Mouse (Mus musculus) thymus, postnatal 25 days (tissue): ENCODE measurements around the gene Adgre4.

Source experiments
- DNase-seq: peaks from one replicate; pipeline ENCODE4 v3.0.0; 2022

The Adgre4 gene

DNA sequence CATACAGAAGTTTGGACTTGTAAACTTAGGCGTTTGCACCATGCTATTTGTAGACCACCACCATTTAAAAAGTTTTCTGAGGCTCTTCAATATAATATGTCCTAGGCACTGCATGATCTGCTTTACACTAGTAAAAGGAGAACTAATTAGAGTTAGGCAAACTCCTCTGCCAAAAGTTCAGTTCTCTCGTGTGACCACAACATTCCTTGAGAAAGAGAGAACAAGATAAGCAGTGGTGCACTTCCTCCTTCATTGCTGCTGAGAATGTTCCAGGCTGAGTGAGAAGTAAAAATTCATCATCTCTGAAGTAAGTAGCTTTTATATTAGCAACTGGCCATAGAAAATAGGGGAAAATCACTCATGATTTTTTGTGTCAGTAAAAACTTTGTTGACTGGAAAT is at the start of gene Adgre4:
Adgre4 (plus strand) TSS at position 199 of the 400 bp plus-strand sequence.
- DNase-seq: no peak

DNA sequence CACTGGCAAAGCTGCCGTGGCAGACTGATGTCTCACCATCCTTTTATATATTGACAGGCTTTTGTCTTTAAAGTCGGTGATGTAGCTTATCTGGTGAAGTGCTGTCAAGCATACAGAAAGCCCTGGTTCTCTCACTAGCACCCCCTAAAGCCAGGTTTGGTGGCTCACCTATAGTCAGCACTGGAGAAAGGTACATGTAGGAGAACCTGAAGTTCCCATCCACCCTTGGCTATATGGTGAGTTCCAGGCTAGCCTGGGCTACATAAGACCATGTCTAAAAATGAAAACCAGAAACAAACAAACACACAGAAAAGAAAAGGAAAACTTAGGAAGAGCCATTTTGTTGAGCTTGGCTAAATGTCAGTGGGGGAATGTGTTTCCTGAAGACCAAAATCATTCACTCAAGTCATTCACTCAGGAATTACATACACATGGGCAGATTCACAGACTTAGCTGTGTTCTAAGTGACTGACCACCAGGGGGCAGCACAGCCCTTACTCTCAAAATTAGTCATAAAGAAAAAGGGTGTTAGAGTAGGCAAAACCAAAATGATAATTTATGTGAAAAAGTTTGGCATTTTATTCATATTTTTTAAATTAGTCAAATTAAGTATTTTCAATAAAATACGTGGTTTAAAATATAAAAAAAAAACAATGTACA is 47.5 kb upstream of the Adgre4 start:
- peak; percentile 76 for DNase-seq

DNA sequence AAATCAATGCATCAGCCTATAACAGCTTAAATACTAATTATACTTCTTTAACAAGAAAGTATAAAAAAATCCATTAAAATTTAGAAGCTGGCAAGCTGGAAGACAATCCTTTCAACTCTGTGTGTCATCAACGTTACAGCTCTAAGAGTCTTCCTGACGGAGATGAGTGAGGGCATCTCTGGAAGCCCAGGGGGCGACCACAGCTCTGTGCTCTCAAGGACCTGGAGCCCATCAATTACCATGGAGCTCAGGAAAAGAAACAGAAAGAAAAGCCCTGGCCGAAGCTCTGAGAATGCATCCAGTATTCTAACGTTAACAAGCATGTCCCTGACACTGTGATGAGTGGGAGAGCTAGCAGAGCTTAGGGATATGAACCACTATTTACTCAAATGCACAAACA is 46.9 kb upstream of the Adgre4 start:
- no peak for DNase-seq

DNA sequence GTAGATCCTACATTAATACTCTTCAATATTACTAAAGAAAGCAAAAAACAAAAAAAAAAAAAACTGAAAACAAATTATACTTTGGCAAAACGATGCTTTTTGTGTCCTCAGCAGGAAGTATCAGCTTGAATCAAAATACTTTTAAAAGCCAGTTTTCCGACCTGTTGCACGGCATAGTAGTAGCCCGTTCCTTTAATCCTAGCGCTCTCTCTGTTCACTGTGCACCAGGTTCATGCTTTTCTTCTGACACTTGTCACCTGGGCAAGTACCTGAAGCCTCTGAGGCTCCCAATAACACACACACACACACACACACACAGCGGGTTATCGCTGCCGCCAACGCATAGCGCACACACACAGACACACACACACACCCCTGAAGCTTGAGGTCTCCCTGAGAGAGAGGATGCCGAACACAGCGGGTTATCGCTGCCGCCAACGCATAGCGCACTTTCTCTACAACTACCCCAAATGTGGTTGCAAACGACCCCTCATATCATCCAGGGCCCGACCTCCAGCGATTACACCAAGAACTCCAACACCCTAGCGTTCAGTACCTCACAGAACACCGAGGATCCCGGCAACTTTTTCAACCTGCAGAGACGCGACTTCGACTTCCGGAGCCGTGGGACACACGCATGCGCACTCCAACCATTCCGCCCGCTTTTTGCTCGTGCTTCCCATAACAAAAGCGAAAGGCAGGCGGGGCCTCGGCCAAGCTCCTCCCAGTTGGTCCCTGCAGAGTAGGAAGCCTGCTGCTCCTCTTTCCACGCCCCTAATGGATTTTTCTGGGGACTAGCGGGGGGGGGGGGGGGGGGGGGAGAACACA is 37.6 kb upstream of the Adgre4 start, which contains the start of gene Pot1b:
Pot1b (minus strand) TSS at position 645 of the 828 bp plus-strand sequence.
- peak; percentile 96 for DNase-seq

DNA sequence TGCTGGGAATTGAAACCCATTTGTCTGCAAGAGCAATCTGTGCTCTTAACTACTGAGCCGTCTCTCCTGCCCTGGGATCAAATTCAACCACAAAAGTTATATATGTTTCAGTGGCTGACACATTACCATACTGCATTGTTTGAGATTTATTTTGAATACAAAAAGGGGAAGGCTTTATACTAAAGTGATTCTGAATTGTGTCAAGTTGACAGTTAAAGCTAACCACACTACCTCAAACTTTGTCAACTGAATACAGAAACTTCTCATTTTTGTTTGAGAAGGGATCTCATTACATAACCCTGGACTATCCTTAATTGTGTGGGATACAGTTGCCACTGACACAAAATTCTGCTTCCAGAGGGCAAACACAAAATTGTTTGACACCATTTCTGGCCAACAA is 28.5 kb upstream of the Adgre4 start:
- no peak for DNase-seq

DNA sequence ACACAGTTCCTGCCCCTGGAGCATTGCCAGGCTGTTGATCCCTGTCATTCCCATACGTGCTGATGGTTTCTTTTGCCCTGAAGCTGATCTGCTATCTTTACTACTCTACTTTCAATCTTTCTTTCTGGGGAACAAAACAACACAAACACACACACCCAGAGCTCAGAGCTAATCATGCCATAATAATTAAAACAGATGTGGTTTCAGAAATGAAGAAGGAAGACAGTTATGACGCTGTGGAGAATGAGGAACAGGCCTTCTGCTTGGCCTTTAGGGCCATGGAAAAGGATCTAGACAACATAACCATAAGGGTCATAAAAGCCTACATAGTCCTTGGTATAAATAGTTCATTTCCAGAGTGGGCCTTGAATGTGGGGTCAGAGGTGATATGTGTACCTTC is 27.5 kb upstream of the Adgre4 start:
- DNase-seq: no peak

DNA sequence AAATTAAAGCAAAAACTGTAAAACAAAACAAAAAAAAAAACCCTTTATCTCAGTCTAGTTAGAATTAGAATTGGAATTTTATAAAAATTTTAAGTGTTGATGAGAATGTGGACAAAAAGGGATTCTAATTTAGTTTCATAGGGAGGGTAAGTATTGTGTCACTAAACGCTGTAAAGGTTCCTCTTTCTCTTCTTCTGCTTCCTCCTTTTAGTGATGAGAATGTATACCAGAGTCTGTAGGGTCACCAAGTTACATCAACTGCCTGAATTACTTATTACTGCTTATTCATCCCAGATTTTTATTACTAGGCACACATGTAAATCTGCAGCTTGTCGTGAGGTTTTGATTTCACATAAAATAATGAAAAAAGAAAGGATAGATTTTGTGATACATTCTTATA is 23.6 kb upstream of the Adgre4 start:
- DNase-seq: no peak

DNA sequence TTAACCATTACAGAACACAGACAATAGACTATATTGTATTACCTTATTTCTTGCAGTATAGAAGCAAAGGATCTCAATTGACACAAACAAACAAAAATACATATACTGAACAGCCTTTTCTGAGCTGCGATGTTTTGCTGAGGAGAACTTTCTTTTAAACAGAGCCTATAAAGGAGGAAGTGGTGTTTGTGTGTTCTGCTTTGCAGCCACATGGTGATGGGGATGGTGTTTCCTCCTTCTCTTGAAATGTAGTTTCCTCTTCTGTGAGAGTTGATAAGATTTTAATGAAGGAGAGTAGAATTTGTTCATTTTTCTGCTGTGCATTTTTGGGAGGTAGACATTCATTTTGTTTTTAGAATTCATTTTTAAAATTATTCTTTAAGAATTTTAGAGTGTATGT is 13.1 kb upstream of the Adgre4 start:
- DNase-seq: no peak

DNA sequence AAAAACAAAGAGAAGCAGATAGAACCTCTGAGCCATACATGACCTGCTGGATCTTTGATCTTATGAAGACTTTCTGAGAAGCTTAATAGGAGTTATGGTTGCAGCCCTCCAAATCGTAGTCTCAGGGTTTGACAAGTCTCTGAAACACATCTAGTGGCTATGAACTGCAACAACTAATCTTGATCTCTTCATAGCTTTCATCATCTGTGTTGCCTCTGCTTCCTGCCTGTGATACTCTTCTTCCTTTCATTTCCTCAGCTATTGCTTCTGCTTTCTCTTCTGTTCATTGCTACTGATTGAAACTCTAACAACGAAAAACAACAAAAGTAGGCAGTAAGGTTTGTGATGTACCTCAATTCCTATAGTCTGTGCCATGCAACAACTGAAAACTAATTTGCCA is 1.4 kb downstream of the Adgre4 start:
- no peak for DNase-seq

DNA sequence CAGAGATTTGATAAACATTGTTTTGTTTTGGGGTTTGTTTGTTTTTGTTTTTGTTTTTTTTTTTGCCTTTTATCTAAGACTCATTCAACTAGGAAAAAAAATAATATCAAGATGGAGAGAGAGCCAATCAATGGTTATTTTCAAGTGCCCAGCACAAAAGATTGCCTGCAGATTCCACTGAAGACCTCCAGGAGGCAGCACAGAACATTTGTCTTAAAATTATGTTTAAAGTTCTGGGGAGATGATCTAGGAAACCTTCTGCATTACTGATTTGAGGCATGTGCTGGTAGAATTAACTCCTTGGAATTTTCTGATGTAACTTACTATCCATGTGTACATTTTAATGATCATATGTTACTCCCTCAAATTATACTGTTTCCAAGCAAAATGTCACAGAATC is 63.9 kb downstream of the Adgre4 start:
- no peak for DNase-seq

DNA sequence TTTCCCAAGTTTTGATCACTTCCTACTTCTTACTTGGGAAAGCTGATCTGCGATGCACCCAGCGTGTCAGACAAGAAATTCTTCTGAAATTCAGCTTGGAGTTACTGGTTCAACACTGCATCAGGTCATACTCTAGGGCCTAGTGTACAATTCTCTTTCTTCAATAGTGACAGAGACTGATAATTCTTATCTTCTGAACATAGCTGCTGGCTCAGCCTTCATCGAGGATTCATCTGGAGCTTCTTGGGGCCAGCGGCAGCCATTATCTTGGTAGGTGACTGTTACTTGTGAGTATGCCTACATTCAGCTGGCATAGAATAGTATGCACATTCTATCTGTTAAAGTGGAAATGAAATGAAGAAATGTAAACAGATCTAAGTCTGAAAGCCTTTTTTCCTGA is 67.1 kb downstream of the Adgre4 start:
- no peak for DNase-seq

DNA sequence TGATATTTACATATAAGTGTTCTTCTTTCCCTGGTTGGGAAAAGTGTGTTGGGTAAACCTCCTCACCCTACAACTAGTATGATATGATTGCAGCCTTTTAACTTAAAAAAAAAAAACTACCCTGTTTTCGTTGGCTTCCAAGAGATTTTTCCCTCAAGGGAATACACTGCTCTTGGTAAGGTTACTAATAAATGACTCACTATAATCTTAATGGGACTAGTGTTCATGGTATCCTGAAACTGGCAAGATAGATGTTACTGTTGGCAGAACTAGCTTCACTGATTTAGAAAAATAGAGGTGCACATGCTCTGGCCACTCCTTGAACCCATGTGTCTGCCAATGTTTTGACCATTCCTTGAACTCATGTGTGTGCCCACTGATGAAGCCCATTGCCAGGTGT is 71.8 kb downstream of the Adgre4 start:
- DNase-seq: no peak

DNA sequence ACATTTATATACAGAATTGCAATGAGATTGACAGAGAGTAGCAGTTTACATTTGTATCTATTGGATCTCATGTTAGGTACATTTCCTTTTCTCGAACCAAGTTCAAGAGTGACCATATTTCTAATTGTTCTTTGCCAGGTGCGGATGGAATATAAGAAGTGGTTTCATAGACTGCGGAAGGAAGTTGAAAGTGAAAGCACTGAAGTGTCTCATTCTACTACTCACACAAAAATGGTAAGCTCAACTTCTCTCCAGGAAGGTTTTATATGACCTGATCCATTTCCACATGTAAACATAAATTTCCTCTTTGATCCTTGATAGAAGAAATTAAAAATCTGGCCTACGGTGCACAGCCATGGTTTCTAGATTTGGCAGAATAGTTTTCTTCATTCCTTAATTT is 93.3 kb downstream of the Adgre4 start:
- DNase-seq: no peak

DNA sequence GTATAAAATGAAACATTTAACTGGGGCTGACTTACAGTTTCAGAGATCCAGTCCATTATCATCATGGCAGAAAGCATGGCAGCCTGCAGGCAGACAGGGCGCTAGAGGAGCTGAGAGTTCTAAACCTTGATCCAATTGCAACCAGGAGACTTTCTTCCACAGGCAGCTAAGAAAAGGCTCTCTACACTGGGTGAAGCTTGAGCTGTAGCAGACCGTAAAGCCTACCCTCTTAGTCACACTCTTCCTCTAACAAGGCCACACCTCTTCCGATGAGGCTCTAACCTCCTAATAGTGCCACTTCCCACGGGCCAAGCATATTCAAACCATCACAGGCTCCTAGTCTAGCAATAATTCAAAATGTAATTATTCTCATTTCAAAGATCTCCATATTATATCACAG is 127.4 kb downstream of the Adgre4 start:
- no peak for DNase-seq

DNA sequence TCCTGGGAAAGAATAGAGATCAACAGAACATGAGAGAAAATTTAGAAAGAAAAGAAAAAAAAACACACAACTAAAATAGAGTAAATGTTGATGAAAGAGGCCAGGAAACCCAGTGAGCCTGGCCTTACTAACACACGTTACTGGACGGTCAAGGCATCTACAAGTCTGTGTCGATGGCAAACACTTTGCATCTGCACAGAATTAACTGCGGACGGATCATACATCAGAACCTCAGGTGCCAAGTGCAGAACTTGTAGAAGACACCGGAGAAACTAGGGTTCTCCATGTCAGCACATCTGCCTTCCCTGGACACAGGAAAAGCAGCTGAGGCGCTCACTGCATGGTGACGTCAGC is 128.5 kb downstream of the Adgre4 start:
- DNase-seq: peak; percentile 19

DNA sequence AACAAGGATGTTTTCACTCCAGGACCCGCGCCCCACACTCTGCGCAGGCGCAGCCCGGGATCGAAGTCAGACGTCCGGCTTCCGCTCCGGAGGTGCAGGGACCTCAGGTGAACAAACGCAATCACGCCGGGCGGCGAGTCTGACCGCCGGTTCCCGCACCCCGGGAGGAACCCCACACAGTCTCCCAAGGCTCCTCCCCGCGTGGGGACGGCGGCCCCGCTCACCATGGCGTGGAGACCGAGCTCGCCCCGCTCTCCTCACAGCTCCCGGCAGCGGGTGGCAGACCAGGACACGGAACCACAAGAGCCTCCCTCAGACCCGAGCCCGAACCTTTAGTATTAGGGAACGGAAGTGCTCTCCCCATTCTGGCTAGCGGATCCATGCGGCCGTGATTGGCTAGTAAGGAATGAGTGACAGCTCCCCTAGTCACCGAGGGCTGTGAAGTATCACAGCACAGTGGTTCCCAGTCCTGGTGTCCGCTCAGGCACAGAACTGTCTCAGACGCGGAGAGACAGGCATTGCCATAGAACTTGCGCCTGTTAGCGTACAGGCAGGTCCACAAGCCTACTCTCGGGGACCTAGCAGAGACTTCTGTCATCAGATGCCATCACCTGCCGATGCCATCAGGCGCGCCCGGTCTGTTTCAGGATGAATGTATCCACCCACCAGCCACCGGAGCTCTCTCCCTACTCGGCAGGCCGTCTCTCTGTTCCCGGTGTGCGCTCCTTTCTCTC is 129.0 kb downstream of the Adgre4 start, which contains the start of gene Zfp119a:
Zfp119a (minus strand) TSS at position 295 of the 734 bp plus-strand sequence.
- DNase-seq: peak; percentile 68

DNA sequence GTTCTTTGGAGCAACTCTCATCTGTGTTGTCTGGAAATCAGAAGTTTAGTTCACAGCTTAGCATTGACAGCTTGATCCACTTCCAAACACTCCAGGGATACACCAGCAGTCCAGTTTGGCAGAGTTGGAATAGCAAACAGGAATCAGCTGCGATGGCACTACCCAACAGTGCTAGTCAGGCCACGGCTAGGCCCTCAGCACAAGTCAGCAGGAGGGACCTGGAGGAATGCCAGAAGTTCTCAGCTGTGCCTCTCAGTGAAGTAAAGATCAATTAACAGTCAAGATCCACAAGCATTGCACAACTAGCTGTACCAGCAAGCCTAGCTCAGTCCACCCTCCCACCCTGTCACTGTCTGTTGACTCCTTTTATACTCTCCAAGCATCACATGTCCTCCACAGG is 133.8 kb downstream of the Adgre4 start:
- no peak for DNase-seq

DNA sequence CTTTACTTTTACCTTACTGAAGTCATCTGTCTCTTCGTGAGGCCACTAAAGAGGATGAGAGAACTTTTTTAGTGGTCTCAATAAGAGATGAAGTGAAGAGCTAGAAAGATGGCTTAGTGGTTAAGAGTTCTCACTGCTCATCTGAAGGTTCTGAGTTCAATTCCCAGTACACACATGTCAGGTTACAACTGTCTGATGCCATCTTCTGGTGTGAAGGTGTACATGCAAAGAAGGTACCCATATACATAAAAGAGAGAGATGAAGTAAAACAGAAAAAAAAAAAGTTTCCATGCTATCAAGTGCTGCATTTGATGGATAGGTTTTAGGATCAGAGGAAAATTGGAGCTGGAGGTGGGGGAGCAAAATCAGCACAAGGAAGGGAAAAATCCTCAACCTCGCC is 135.1 kb downstream of the Adgre4 start:
- no peak for DNase-seq

DNA sequence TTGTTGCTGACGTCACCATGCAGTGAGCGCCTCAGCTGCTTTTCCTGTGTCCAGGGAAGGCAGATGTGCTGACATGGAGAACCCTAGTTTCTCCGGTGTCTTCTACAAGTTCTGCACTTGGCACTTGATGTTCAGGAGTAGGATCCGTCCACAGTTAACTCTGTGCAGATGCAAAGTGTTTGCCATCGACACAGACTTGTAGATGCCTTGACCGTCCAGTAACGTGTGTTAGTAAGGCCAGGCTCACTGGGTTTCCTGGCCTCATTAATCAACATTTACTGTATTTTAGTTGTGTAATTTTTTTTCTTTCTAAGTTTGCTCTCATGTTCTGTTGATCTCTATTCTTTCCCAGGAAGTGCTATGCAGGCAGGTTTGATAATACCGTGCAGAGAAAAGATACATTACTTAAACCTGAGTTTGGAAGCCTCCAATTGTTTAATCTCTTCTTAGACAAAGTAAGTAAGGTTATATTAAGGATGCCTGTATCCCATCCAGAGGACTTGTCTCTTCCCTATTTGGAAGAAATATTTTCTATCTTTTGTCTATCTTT is 142.7 kb downstream of the Adgre4 start:
- peak; percentile 33 for DNase-seq

DNA sequence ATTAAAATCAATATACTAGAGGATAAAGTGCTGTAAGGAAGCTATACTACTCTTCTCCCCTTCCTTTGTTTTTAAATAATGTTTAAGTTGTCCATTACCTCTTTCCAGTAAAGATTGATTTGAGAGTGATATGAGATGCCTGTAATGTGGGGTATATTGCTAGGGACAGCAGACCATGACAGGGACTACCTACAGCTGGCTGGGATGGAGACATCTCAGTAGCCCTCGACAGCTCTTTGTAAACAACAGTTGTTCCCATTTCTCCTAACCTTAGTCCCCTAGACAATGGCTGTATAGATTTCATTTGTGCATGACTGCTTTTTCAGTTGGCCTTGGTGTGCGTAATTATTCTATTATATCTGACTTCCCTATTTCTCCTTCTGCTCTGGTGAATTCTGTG is 153.3 kb downstream of the Adgre4 start:
- no peak for DNase-seq
